Mouse (Mus musculus) kidney, embryonic 16.5 days (tissue): ENCODE results near the gene Spsb4. TPM values are rescaled to one million over a fixed set of nuclear protein-coding genes. Genes with fewer than 3 reads are reported as not detected.

Experiments used
- ATAC-seq: fragments of 200-750 bp; cut with Nextera tagmentation; 2 replicates; pipeline ENCODE4 v1.8.0; 2017; ENCODE audit warnings: moderate TSS enrichment; ENCODE audit not compliant: low FRiP score, low TSS enrichment
- H3K27ac ChIP-seq: fragments of 300-500 bp; sonication (generic); 2 replicates; pipeline ENCODE4 v1.5.1; 2014; ENCODE audit warnings: low read length
- H3K27me3 ChIP-seq: fragments of 300-500 bp; sonication (generic); 2 replicates; pipeline ENCODE4 v1.6.1; 2014; ENCODE audit warnings: low read length, control low read depth, mixed read lengths; ENCODE audit not compliant: insufficient read depth
- H3K36me3 ChIP-seq: fragments of 300-500 bp; sonication (generic); 2 replicates; pipeline ENCODE4 v1.6.1; 2014; ENCODE audit warnings: low read length, control low read depth, mixed read lengths; ENCODE audit not compliant: insufficient read depth
- H3K4me1 ChIP-seq: fragments of 300-500 bp; sonication (generic); 2 replicates; pipeline ENCODE4 v1.6.1; 2014; ENCODE audit warnings: low read length, control low read depth, mixed read lengths; ENCODE audit not compliant: insufficient read depth
- H3K4me2 ChIP-seq: fragments of 300-500 bp; sonication (generic); replicated peaks from 2 replicates; pipeline ENCODE4 v1.6.1; 2014; ENCODE audit warnings: low read depth, low read length
- H3K4me3 ChIP-seq: fragments of 300-500 bp; sonication (generic); 2 replicates; pipeline ENCODE4 v1.5.1; 2014; ENCODE audit warnings: mild to moderate bottlenecking, low read length
- H3K9ac ChIP-seq: fragments of 300-500 bp; sonication (generic); replicated peaks from 2 replicates; pipeline ENCODE4 v1.6.1; 2014; ENCODE audit warnings: low read length
- H3K9me3 ChIP-seq: fragments of 300-500 bp; sonication (generic); 2 replicates; pipeline ENCODE4 v1.6.1; 2016; ENCODE audit warnings: low read length, control low read depth
- WGBS: fragments of 180-500 bp; shearing (Covaris S2); extraction: QIAGEN DNeasy Blood & Tissue Kit; methylation state at CpG from one replicate; pipeline ENCODE4 v1.1.7; 2014; 5-methylcytosine and 5-hydroxymethylcytosine counted together
- polyA plus RNA-seq: library from polyadenylated mRNA; unstranded; fragments of >200 nt; fragmentation: Nextera tagmentation; extraction: Ambion mirVana; gene quantifications from 2 replicates; pipeline ENCODE4 v1.2.1, GENCODE M21; 2015

Spsb4 gene
- polyA plus RNA-seq, 1 experiment from 2014 or later: 66.6 TPM

- Histone ChIP-seq H3K4me3 (no peak overlapping the region), H3K9ac (no peak overlapping the region), H3K36me3 (no peaks in the 10 kb centered on the region), H3K27me3 (no peaks in the 10 kb centered on the region), H3K27ac (peak overlapping the region; percentile 25; the same call in 1 of the 2 replicates), H3K4me1 (peaks cover 94% of the 10 kb centered on the region), H3K4me2 (no peak overlapping the region), H3K9me3 (no peaks in the 10 kb centered on the region)
- 34% methylated on average over 3 of the region's 3 CpGs for WGBS
- ATAC-seq: no peak
These were observed 35.7 kb downstream of the Spsb4 start for GRCm38 (mm10) chr9:96982940-96983339.

GRCm38 (mm10) chr9:96982351-96982750, 36.3 kb downstream of the Spsb4 start:
- H3K9ac ChIP-seq: no peak overlapping the region
- ATAC-seq: peak; percentile 11; the same call in 1 of the 2 replicates
- H3K27me3 ChIP-seq: no peaks in the 10 kb centered on the region
- peak overlapping the region; percentile 25 for H3K27ac ChIP-seq
- no peak overlapping the region for H3K4me2 ChIP-seq
- WGBS: 14% methylated on average over 3 of the region's 3 CpGs
- no peaks in the 10 kb centered on the region for H3K9me3 ChIP-seq
- H3K4me3 ChIP-seq: no peak overlapping the region
- no peaks in the 10 kb centered on the region for H3K36me3 ChIP-seq
- peaks cover 94% of the 10 kb centered on the region for H3K4me1 ChIP-seq

GRCm38 (mm10) chr9:96981836-96982235, 36.8 kb downstream of the Spsb4 start:
- Histone ChIP-seq H3K4me3 (no peak overlapping the region), H3K9me3 (no peaks in the 10 kb centered on the region), H3K36me3 (no peaks in the 10 kb centered on the region), H3K4me1 (peaks cover 93% of the 10 kb centered on the region), H3K27me3 (no peaks in the 10 kb centered on the region), H3K27ac (peak overlapping the region; percentile 82; the same call in 1 of the 2 replicates), H3K9ac (no peak overlapping the region), H3K4me2 (no peak overlapping the region)
- whole genome bisulfite sequencing: 62% methylated on average over 5 of the region's 5 CpGs
- no peak for ATAC-seq

- Histone ChIP-seq H3K4me1 (peaks cover 86% of the 10 kb centered on the region), H3K4me2 (no peak overlapping the region), H3K36me3 (no peaks in the 10 kb centered on the region), H3K27me3 (no peaks in the 10 kb centered on the region), H3K9ac (peak overlapping the region; percentile 37; the same call in 1 of the 2 replicates), H3K9me3 (no peaks in the 10 kb centered on the region), H3K4me3 (no peak overlapping the region), H3K27ac (peak overlapping the region; percentile 82)
- ATAC-seq: no peak
- 16% methylated on average over 9 of the region's 9 CpGs for WGBS
These were observed 37.5 kb downstream of the Spsb4 start for GRCm38 (mm10) chr9:96981121-96981520.

GRCm38 (mm10) chr9:96980037-96980997, 38.3 kb downstream of the Spsb4 start:
- Histone ChIP-seq H3K4me1 (peaks cover 78% of the 10 kb centered on the region), H3K9me3 (no peaks in the 10 kb centered on the region), H3K9ac (peak overlapping the region; percentile 44; the same call in 1 of the 2 replicates), H3K27me3 (no peaks in the 10 kb centered on the region), H3K36me3 (no peaks in the 10 kb centered on the region), H3K4me3 (no peak overlapping the region), H3K27ac (peak overlapping the region; percentile 82), H3K4me2 (0 out of 2 replicates have a peak overlapping the region, but pooled peaks have one; percentile 16)
- ATAC-seq: peak; percentile 44
- 24% methylated on average over 10 of the region's 10 CpGs for WGBS

GRCm38 (mm10) chr9:96979417-96980030, 39.1 kb downstream of the Spsb4 start:
- Histone ChIP-seq H3K27me3 (no peaks in the 10 kb centered on the region), H3K9me3 (no peaks in the 10 kb centered on the region), H3K9ac (0 out of 2 replicates have a peak overlapping the region, but pooled peaks have one; percentile 44), H3K27ac (peak overlapping the region; percentile 82), H3K4me3 (no peak overlapping the region), H3K36me3 (no peaks in the 10 kb centered on the region), H3K4me2 (0 out of 2 replicates have a peak overlapping the region, but pooled peaks have one; percentile 16), H3K4me1 (peaks cover 70% of the 10 kb centered on the region)
- ATAC-seq: peak; percentile 44; the same call in 1 of the 2 replicates
- WGBS: 24% methylated on average over 13 of the region's 13 CpGs

- no peak overlapping the region for H3K4me3 ChIP-seq
- H3K36me3 ChIP-seq: no peaks in the 10 kb centered on the region
- WGBS: 52% methylated on average over 10 of the region's 10 CpGs
- H3K9me3 ChIP-seq: no peaks in the 10 kb centered on the region
- H3K27ac ChIP-seq: no peak overlapping the region
- H3K9ac ChIP-seq: no peak overlapping the region
- no peaks in the 10 kb centered on the region for H3K27me3 ChIP-seq
- peaks cover 60% of the 10 kb centered on the region for H3K4me1 ChIP-seq
- no peak; the same call in 1 of the 2 replicates for ATAC-seq
- no peak overlapping the region for H3K4me2 ChIP-seq
These were observed 40.4 kb downstream of the Spsb4 start for GRCm38 (mm10) chr9:96978147-96978782.

GRCm38 (mm10) chr9:96977287-96978145, 41.1 kb downstream of the Spsb4 start:
- Histone ChIP-seq H3K36me3 (no peaks in the 10 kb centered on the region), H3K27me3 (no peaks in the 10 kb centered on the region), H3K27ac (no peak overlapping the region), H3K4me1 (peaks cover 59% of the 10 kb centered on the region), H3K4me3 (no peak overlapping the region), H3K4me2 (no peak overlapping the region), H3K9ac (no peak overlapping the region), H3K9me3 (no peaks in the 10 kb centered on the region)
- peak; percentile 14; the same call in 1 of the 2 replicates for ATAC-seq
- 37% methylated on average over 13 of the region's 13 CpGs for WGBS

GRCm38 (mm10) chr9:96973091-96973490, 45.6 kb downstream of the Spsb4 start:
- Histone ChIP-seq H3K4me2 (no peak overlapping the region), H3K27ac (no peak overlapping the region), H3K9me3 (no peaks in the 10 kb centered on the region), H3K9ac (no peak overlapping the region), H3K27me3 (no peaks in the 10 kb centered on the region), H3K36me3 (no peaks in the 10 kb centered on the region), H3K4me1 (peaks cover 35% of the 10 kb centered on the region), H3K4me3 (no peak overlapping the region)
- no peak for ATAC-seq
- 48% methylated on average over 9 of the region's 9 CpGs for WGBS
